Mouse (Mus musculus) thymus, postnatal 4 days (tissue): Measurements from ENCODE around the gene Ipcef1.

Source experiments
- DNase-seq: peaks from one replicate; pipeline ENCODE4 v3.0.0; 2021

Gene Ipcef1

GRCm38 (mm10) chr10:6878276-6878881 lies 173.9 kb downstream of the Ipcef1 start:
- DNase-seq: no peak

GRCm38 (mm10) chr10:6873917-6874316 lies 178.4 kb downstream of the Ipcef1 start:
- DNase-seq: no peak

- no peak for DNase-seq
Measured at GRCm38 (mm10) chr10:6871418-6872072, 180.7 kb downstream of the Ipcef1 start.

- no peak for DNase-seq
Measured at GRCm38 (mm10) chr10:6855812-6856211, 196.5 kb downstream of the Ipcef1 start.

- DNase-seq: no peak
Measured at GRCm38 (mm10) chr10:6848834-6849233, 203.4 kb downstream of the Ipcef1 start.

GRCm38 (mm10) chr10:6848162-6848754 lies 204.0 kb downstream of the Ipcef1 start:
- DNase-seq: no peak

GRCm38 (mm10) chr10:6846283-6846682 lies 206.0 kb downstream of the Ipcef1 start:
- DNase-seq: no peak

GRCm38 (mm10) chr10:6842225-6842624 lies 210.1 kb downstream of the Ipcef1 start:
- no peak for DNase-seq
